Mouse (Mus musculus) heart, adult 2 months (tissue): ENCODE measurements around the gene Ehd1. TPM values are rescaled to one million over a fixed set of nuclear protein-coding genes. Genes with fewer than 3 reads are reported as not detected.
A peak's percentile ranks its signal among the peaks of the same experiment; 100 is the strongest.

Source experiments
- DNase-seq, 2 experiments: peaks; one replicate each; pipeline ENCODE4 v3.0.0; 2021
- H3K27ac ChIP-seq: fragments of 200-600 bp; 2 replicates; pipeline ENCODE4 v1.8.1; 2022
- H3K27me3 ChIP-seq: fragments of 200-500 bp; 2 replicates; pipeline ENCODE4 v1.6.1; 2012; ENCODE audit warnings: mild to moderate bottlenecking, low read length, inconsistent platforms, mixed read lengths; ENCODE audit not compliant: control insufficient read depth, insufficient read depth
- H3K36me3 ChIP-seq: fragments of 200-500 bp; 2 replicates; pipeline ENCODE4 v1.6.1; 2012; ENCODE audit warnings: low read length, inconsistent platforms; ENCODE audit not compliant: control insufficient read depth, insufficient read depth
- H3K4me1 ChIP-seq: fragments of 200-500 bp; 2 replicates; pipeline ENCODE4 v1.6.1; 2011; ENCODE audit warnings: low read length; ENCODE audit not compliant: control insufficient read depth, insufficient read depth
- H3K4me3 ChIP-seq: fragments of 200-600 bp; 2 replicates; pipeline ENCODE4 v1.8.1; 2022
- H3K79me2 ChIP-seq: fragments of 200-500 bp; replicated peaks from 2 replicates; pipeline ENCODE4 v1.6.1; 2012; ENCODE audit warnings: mild to moderate bottlenecking, inconsistent platforms, low read length, moderate library complexity, mixed read lengths; ENCODE audit not compliant: control insufficient read depth, insufficient read depth
- H3K9ac ChIP-seq: fragments of 200-500 bp; 2 replicates; pipeline ENCODE4 v1.6.1; 2012; ENCODE audit warnings: low read depth, mild to moderate bottlenecking, control low read depth, inconsistent platforms, low read length, mixed read lengths
- CTCF ChIP-seq: fragments of 200-600 bp; IDR thresholded peaks from 2 replicates; pipeline ENCODE4 v1.8.1; 2022; ENCODE audit warnings: antibody characterized with exemption, mild to moderate bottlenecking, moderate library complexity
- EP300 ChIP-seq: fragments of 200-500 bp; IDR thresholded peaks from 2 replicates; pipeline ENCODE4 v1.6.1; 2011; ENCODE audit warnings: low read depth, low read length, control low read depth; ENCODE audit not compliant: insufficient read depth
- POLR2A ChIP-seq: fragments of 200-500 bp; IDR thresholded peaks from 2 replicates; pipeline ENCODE4 v1.6.1; 2011; ENCODE audit warnings: mild to moderate bottlenecking, low read depth, low read length, control low read depth; ENCODE audit not compliant: insufficient read depth
- WGBS: fragments of 180-500 bp; shearing (Covaris S2); methylation state at CpG from one replicate; pipeline ENCODE4 v1.1.7; 2018; 5-methylcytosine and 5-hydroxymethylcytosine counted together
- intact Hi-C: fragments of 180-260 bp; cut with DNase I; formaldehyde crosslinking; loops from one replicate; pipeline ENCODE4 v1.15.1; 2025
- polyA plus RNA-seq: library from polyadenylated mRNA; depleted of rRNA; stranded (reverse); fragments of >200 nt; gene quantifications from 2 replicates; pipeline ENCODE4 v1.2.3, GENCODE M21; 2012
- total RNA-seq, 2 experiments: library from RNA; stranded (reverse); gene quantifications; 2 replicates each; pipeline ENCODE4 v1.2.3; 2021

The Ehd1 gene
- total and polyA plus RNA-seq, 3 experiments, result 98.0 to 142 (median 120) TPM

DNA sequence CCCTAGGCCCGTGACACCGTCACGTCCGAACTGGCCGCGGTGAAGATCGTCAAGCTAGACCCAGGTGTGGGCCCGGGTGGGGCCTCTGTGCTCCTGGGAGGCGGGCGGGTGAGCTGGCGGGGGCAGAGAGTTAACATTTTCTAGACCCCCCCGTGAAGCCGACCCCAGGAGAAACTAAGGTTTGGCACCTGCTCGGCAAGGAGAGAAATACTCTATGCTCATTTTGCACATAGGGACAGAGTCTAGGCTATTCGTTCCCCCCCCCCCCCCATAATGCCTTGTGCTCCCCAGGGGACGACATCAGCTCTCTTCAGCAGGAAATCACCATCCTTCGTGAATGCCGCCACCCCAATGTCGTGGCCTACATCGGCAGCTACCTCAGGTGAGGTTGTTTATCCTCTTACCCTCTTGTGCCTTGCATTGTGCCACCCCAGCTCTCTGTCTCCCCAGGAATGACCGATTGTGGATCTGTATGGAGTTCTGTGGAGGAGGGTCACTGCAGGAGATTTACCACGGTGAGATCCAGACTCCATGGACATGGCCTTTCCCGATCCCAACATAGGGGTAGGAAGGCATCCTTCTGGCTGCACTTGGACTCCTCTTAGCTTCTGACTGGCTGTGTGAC, 65.0 kb downstream of the Ehd1 start:
- Histone ChIP-seq H3K27me3 (no peaks in the 10 kb centered on the region), H3K4me3 (peak overlapping the region; percentile 90), H3K4me1 (peaks cover 13% of the 10 kb centered on the region), H3K36me3 (no peaks in the 10 kb centered on the region), H3K9ac (peak overlapping the region; percentile 73), H3K27ac (peak overlapping the region; percentile 92), H3K79me2 (no peaks in the 10 kb centered on the region)
- intact Hi-C loops, result loop anchor here (2.0 kb wide), 1 partner anchor 57 kb away; the partner anchor contains the start of gene Rasgrp2
- DNase-seq, result peak in 1 of 2 experiments; percentile 43
- TF ChIP-seq POLR2A, result no peak
- no peak for TF ChIP-seq CTCF
- no peak for TF ChIP-seq EP300
- 10% methylated on average over 20 of the region's 23 CpGs for WGBS

DNA sequence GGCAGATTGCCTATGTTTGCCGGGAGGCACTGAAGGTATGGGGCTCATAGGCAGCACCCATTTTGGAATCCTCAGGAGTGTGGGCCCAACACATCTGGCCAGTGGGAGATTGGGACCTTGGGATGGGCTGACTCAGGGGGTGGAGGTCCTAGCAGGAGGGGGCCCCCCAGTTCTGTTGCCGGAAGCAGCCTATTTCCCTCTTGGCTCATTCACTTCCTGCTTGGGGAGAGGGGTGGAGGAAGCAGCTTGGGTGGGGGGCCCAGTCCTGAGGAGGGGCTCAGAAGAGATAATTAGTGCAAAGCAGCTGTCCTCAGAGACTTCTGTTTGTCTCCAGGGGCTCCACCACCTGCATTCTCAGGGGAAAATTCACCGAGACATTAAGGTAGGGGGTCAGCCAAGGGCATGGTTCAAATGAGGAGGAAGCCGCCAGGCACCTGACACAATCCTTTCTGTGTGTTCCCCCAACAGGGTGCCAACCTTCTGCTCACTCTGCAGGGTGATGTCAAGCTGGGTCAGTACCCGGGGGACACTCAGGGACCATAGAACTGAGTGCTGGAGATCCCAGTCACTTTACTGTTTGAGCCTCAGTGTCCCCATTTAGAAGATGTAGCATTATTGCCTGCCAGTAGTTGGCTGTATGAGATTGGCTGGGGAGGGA, 65.9 kb downstream of the Ehd1 start:
- Histone ChIP-seq H3K36me3 (no peaks in the 10 kb centered on the region), H3K27me3 (no peaks in the 10 kb centered on the region), H3K27ac (peak overlapping the region; percentile 92), H3K9ac (no peak overlapping the region; the same call in 1 of the 2 replicates), H3K79me2 (no peaks in the 10 kb centered on the region), H3K4me3 (peak overlapping the region; percentile 90), H3K4me1 (peaks cover 13% of the 10 kb centered on the region)
- no peak for TF ChIP-seq POLR2A
- no peak for TF ChIP-seq EP300
- TF ChIP-seq CTCF, result no peak
- WGBS, result 47% methylated on average over 5 of the region's 5 CpGs
- intact Hi-C loops, result loop anchor here (2.0 kb wide), 1 partner anchor 56 kb away; the partner anchor contains the start of gene Rasgrp2
- DNase-seq, result peak; percentile 45 to 51

DNA sequence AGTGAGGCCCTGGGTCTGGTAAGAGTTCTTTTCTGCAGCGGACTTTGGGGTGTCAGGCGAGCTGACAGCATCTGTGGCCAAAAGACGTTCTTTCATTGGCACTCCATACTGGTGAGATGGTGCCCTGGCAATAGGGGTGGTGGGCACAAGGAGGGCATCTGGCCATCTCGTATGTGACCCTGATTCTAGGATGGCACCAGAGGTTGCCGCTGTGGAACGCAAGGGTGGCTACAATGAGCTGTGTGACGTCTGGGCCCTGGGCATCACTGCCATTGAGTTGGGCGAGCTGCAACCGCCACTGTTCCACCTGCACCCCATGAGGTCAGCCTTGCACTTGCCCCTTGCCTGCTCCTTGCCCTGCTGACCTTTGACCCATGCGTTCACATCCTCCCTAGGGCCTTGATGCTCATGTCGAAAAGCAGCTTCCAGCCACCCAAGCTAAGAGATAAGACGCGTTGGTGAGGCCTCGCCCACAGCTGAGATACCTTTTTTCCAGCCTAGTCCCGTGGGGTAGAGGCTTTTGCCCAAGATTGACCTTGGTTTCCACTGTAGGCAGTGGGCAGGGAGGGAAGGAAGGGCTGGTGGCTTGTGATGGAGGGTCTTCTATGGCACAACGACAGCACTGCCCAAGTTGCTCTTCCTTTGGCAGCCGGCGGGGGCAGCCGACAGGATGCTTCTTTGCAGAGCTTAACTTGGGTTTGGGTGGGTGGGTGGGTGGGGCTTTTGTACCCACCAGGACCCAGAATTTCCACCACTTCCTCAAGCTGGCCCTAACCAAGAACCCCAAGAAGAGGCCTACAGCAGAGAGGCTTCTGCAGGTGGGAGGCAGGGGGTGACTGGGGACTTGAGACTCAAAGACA, 66.8 kb downstream of the Ehd1 start:
- Histone ChIP-seq H3K36me3 (no peaks in the 10 kb centered on the region), H3K27me3 (no peaks in the 10 kb centered on the region), H3K27ac (no peak overlapping the region; the same call in 1 of the 2 replicates), H3K4me3 (peak overlapping the region; percentile 13), H3K4me1 (peaks cover 13% of the 10 kb centered on the region), H3K9ac (no peak overlapping the region; the same call in 1 of the 2 replicates), H3K79me2 (no peaks in the 10 kb centered on the region)
- no peak for DNase-seq
- 71% methylated on average over 19 of the region's 19 CpGs for WGBS
- intact Hi-C loops, result loop anchor here (2.0 kb wide), 1 partner anchor 56 kb away; the partner anchor contains the start of gene Rasgrp2
- TF ChIP-seq EP300 (no peak), POLR2A (no peak), CTCF (peak; percentile 21)

DNA sequence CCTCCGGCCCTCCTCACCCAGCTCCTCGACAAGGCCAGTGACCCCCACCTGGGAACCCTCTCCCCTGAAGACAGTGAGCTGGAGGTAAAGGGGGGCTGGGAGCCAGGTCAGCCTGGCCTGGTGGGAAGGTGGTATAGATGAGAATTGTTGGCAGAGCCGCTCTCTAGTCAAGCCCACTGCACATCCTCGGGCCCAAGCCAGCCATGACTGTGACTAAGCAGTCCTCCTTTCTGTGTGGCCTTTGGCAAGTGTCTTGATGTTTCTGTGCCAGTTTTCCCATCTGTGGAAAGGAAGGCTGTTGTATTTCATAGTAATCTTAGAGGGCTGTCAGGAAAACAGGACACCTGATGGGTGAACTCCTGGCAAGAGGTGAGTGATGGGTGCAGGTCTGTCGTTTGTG, 67.5 kb downstream of the Ehd1 start:
- peaks cover 13% of the 10 kb centered on the region for H3K4me1 ChIP-seq
- DNase-seq, result no peak
- H3K36me3 ChIP-seq, result no peaks in the 10 kb centered on the region
- no peak for TF ChIP-seq CTCF
- no peak for TF ChIP-seq POLR2A
- no peak for TF ChIP-seq EP300
- H3K27me3 ChIP-seq, result no peaks in the 10 kb centered on the region
- H3K79me2 ChIP-seq, result no peaks in the 10 kb centered on the region
- no peak overlapping the region for H3K4me3 ChIP-seq
- intact Hi-C loops, result loop anchor here (2.0 kb wide), 2 partner anchors 17 to 55 kb away; partner anchors contain the start of gene Rasgrp2
- no peak overlapping the region for H3K9ac ChIP-seq
- WGBS, result 78% methylated on average over 5 of the region's 5 CpGs
- no peak overlapping the region for H3K27ac ChIP-seq

DNA sequence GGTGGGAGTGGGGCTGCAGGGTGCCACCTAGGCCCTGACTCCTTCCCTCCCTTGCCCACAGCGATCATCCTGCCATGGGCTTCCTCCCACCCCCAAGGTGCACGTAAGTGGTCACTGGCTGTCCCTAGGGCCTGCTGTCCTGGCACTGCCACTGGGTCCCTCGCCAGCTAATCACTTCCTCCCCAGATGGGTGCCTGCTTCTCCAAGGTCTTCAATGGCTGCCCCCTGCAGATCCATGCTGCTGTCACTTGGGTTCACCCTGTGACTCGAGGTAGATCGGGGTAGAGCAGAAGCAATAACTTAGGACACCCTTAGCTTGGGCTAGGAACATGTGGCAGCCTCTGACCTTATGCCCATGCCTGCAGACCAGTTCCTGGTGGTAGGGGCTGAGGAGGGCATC, 69.5 kb downstream of the Ehd1 start:
- H3K79me2 ChIP-seq, result no peaks in the 10 kb centered on the region
- peaks cover 11% of the 10 kb centered on the region for H3K4me1 ChIP-seq
- no peak overlapping the region for H3K4me3 ChIP-seq
- no peak for DNase-seq
- no peak overlapping the region for H3K9ac ChIP-seq
- H3K36me3 ChIP-seq, result no peaks in the 10 kb centered on the region
- H3K27ac ChIP-seq, result no peak overlapping the region
- intact Hi-C loops, result no loop called here
- 73% methylated on average over 5 of the region's 5 CpGs for WGBS
- no peaks in the 10 kb centered on the region for H3K27me3 ChIP-seq
- TF ChIP-seq POLR2A (no peak), CTCF (no peak), EP300 (no peak)
